Mouse (Mus musculus) liver (tissue): ENCODE results near the gene Tmem86a.
"Not testable (repeated sequence)": the region's sequence is repeated elsewhere in the genome, so short reads cannot be mapped to it uniquely, and the experiment has no call there.

ENCODE experiments used
- DNase-seq: peaks from one replicate; pipeline ENCODE4 v3.0.0-alpha.2; 2020; ENCODE audit warnings: mixed read lengths

The Tmem86a gene

DNA sequence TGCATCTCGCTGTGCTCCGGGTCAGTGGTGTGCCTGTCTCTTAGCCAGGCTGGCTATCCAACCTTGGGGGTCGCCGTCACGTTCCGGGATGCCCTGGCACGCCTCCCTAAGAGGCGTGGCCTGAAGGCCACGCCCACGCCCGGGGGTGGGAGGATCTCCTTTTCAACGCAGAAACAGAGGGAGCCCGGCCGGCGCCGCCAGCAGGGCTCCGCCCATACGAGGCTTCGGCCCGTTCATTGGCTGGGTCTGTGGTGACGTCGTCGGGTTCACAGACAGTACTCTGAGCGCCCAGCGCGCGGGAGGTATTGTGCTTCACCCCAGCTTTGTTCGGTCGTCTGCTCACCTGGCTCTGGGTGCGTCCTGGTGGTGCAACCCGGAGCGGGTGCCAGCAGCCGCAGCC is at the start of gene Tmem86a:
Gene Tmem86a, plus strand, starts transcription at position 236 of the 400 bp plus-strand sequence.
- peak; percentile 93 for DNase-seq

DNA sequence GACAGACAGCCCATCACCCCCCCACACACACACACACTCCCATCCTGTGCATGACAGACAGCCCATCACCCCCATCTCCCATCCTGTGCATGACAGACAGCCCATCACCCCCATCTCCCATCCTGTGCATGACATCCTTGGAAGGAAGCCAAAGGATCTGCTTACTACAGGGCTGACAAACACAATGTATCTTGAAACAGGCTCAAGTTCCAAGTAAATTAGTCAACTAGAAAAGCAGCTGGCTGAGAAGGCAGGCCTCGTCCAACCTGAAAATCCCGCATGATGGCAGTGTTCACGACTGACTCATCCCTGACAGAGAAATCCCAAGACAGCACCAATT is 49.8 kb upstream of the Tmem86a start:
- no peak for DNase-seq

DNA sequence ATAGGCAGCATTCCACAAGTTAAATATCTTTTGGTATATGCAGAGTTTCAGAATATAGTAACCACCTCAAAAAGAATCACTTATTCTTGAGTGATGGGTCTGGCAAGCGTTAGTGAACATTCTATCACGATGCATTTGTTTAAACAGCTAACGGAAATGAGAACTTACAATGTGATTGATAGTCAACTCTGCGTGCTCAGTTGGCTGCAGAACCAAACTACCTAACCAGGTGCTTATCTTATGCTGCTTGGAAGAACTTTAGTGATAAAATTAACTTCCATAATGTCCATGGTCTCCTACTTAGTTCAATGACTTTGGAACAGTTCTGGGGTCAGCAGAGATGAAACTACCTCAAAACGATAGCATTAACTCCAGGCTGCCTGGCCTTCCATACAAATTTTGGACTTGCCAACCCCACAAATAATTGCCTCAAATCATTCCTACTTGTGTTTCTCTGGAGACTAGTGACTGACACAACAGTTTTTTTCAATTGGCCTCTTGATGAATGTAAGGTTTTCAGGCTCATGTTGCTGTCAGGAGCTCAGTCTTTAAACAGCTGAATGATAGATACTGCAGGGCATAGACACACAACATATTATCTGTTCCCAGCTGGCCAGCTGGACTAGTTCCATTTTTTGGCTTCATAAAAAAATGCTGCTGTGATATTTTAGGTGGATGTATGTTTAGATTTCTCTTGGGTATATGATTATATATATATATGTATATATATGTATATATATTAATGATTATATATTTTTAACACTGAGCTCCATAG is 49.1 kb upstream of the Tmem86a start:
- DNase-seq, result no peak

DNA sequence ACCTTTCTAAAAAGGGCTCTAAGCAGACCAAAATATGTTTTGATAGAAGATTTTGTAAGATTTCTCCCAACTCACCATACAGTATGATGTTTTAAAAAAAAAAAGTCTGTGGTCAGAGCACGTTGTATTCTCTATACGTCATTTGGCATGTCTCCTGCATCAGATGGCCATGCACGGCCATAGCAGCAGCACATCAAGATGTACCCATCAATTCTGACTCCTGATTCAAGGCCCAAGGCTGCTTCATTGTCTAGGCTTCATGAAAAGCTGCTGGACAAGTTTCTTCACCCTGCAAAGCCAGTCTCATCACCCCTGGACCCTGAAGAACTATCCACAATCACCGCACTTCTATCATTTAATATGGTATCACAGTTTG is 48.5 kb upstream of the Tmem86a start:
- DNase-seq, result no peak

DNA sequence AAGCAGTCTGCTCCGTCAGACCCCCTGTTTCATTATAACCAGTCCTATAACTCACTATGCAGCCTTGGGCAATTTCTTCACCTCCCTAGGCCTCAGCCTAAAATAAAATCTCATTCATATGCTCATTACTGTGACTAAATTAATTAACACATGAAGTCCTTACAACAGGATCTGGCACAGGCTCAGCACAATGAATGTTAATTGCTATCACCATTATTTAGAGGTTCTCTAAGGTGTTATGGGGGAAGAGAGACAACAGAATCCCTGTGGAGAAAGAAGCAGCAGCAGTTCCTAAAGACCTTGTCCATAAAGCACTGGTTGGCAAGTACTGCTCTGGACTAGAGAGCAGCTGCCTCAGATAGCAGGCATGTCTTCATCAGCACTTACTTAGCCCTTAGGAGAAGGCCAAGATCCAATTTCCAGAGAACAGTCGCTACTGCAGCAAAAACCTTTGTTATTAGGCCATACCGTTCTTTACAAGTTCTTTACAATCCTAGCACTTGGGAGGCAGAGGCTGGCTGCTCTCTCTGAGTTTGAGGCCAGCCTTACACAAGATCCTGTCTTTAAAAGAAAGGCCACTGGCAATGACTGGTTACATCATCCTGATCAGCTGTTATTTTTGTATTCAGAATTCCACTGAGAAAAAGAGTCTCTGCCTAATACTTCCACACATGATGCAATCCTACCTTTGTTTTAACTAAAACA is 46.8 kb upstream of the Tmem86a start:
- DNase-seq, result no peak

DNA sequence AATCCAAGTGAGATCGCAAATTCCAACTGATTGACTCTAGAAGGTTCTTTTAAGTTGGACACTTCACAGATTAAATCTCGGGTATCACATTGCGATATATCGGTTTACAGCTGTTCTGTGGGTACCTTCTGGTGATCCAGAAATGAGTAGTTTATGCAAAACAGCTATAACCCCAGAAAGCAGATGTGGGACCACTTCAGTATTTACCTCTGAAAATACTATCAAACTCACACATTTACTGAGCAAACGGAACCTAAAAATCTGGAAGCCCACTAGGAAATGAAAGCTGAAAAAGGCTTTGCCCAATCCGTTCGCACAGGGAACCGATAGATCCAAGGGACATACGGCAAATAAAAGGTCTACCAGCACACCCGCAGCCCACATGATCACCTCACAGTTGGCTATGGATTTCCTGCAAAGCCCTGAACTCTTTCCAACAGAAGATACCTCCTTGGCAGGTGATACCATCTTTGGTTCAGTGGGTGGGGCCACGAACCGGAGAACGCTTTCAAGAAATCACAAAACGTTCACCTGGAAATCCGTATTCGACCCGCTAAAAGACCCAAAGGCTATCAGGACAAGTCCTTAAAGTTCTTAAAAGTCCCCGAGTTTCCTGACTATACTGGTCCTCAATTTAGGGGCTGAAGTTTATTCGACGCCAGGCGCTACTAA is 43.2 kb upstream of the Tmem86a start:
- peak; percentile 58 for DNase-seq

DNA sequence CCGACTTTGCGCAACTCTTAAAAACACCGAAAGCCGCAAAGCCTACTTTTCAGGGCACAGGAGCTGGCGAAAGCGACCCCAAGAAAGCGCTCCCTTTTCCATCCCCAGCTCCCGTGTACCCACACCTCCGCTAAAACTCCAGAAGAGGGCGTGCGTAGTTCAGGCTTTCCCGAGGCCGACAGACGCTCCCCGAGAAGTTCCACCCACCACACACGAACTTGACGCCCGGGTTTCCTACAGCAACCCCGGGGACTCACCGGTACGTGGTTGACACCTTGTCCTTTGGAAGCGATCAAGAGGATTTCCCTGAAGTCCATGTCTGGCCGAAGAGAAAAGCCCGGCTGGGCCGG is 42.6 kb upstream of the Tmem86a start:
- peak; percentile 81 for DNase-seq

DNA sequence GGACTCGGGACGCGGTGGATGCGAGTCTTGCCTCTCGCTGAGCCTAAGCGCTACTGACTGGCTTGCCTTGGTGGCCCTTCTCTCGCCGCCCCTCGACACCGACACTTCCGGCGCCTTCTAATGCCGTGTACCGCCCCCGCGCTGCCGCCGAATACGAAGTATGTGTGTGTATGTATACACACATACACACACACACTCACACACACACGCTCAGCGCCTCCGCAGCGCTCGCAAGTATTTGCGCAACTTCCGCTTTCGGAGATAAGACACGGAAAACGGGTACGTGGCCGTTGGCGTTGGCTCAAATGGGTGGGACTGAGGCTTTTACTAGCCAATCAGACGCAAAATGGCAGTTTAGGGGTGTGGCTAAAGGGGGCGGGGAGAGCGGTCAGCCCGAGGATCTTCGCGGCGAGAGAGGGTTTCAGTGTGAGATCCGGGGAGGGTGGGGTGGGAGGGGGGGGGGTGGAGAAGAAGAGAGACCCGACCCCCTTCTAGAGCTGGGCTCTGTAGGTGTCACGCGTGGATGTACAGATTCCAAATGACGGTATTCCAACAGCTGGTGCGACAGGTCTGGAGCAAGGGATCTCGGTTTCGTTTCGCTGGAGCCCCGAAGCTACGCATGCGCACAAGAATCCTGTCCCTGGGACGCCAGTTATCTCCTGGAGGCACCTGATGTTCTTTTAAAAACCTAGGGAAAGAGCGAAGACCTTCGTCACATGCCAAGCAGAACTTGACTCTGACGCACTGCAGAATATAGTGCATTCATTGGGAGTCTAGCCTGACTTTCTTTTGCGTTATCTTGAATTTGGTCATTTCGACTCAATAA is 42.0 kb upstream of the Tmem86a start, which contains the start of gene Spty2d1:
Gene Spty2d1, minus strand, starts transcription at position 244 of the 826 bp plus-strand sequence.
- DNase-seq, result peak; percentile 98

DNA sequence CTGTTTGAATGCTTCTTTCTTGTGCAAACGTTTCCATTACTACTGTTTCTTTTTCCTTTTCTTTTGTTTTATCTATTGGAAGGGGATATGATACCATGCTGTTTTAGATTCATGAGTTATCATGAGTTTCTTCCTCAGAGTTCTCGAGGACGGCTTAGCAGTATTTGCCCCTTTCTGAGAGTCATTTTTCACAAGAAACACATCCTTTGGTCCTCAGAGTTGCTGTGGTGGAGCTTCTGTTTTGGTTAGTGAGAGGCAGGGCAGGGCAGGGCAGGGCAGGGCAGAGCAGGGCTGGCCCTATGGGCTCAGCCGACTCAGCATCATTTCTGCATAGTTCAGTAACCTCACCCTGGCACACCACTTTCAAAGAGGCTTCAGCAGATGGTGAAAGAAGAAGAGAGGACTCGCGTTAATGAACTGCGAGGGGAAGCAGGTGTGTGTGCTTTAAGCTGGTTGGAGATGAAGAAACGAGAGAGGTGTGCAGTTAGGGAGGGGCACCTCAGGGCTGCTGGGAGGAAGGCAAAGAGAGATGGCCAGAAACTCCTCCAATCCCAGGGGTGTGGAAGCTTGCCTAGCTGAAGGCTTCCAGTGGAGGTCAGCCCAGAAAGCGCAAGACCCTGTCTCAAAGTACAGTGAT is 37.2 kb upstream of the Tmem86a start:
- peak; percentile 48 for DNase-seq

DNA sequence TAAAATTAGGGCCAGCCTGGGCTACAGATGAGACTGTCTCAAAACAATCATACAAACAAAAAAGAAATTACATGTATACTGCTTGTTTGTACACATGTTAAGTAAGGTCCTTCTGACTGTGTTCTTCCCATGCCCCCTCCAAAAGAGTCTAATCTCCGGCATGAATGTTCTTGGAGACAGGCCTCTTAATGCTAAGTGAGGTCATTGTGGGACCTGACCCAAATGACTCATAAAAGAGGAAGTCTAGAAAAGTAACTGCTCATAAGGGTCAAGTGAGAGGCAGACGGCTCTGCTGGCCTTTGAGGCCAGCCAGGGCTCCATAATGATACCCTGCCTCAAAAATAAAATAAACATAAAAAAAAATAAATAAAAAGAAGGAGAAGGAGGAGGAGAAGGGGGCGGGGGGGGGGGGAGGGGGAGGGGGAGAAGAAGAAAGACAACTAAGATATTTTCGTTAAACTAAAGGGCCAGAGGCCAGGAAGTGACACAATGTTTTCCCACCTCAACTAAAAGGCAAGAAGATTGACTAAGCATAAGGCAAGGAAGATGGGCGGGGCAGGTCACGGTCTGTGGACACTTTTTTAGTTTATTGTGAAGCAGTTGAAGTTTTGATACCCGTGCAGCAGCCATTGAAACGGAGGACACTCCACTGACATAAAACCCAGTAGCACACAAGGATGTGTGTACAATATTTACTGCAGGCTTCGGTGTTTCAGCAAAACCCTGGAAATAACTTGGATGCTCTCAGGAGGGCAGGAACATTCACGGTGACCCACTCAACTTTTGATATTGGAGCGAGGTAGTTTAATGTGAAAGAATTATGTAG is 35.6 kb upstream of the Tmem86a start:
- peak; percentile 57 for DNase-seq

DNA sequence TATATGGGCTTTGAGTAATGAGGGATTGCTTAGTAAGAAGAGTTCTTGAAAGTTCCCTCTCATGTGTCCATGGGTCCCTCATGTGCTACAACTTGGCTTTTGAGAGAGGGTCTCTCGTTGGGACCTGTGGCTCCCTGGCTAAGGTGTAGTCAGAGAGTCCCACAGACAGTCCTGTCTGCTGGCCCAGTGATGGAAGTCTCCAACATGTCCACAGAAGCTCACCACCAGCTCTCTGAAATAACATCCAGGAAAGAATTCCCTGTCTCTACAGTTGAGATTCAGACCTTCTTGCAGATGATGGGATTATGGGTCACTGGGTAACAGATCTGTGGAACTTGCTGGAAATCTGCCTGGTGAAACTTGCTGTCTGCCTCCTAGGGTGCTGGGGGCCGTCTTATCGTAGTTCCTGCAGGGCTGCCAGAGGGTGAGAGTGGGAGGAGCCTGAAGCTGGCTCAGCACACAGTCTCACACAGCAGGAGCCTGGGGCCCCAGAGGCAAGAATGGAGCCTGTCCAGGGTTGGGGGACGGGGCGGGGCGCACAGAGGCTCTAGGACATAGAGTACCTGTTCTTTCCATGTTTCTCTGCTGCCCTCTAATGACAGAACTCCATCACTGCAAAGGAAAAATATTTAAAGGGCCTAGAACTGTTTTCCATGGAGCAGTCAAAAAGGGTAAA is 34.9 kb upstream of the Tmem86a start:
- DNase-seq, result peak; percentile 96

DNA sequence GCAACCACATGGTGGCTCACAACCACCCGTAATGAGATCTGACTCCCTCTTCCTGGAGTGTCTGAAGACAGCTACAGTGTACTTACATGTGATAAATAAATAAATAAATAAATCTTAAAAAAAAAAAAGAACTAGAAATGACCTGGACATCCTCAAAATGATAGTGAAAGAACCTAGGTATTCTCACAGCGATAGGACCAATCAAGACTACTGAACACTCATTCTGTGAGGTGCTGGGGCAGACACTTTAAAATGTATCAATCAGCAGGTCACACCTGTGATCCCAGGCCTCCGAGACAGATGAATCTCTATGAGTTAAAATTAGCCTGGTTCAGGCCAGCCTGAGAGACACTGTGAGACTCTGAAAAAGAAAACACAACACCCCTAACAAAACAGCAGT is 33.8 kb upstream of the Tmem86a start:
- no peak for DNase-seq

DNA sequence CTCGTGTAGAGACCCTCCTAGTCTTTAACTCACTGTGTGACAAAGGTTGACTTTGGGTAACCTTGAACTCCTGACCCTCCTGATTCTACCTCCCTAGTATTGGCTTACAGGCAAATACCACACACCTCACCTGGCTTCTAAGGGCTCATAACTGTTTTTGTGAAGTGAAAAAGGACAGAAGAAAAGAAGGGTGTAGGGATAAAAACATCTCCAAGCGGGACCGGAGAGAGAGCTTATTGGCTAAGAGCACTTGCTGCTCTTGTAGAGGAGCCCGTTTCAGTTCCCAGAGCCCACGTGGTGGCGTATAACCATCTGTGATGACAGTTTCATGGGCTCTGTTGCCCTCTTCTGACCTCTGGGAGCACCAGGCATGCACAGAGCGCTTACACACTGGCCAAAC is 33.3 kb upstream of the Tmem86a start:
- DNase-seq, result no peak

DNA sequence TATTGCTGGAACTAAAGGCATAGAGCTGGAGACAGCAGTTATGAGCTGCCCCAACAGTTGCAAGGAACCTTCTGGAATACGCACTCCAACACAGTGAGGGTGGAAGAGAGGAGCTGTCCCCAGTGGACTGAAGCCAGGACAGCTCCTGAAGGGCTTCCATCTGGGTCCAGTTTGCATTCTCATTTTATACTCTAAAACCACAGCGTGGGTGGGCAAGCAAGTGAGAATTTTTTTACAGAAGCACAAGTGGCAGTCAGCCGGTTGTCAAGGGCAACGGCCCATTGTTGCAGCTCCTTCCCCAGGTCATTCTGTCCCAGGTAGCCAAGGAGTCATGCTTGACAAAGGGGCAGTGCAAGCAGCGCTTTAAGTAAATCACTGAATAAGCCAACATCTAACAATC is 30.8 kb upstream of the Tmem86a start:
- DNase-seq, result no peak

DNA sequence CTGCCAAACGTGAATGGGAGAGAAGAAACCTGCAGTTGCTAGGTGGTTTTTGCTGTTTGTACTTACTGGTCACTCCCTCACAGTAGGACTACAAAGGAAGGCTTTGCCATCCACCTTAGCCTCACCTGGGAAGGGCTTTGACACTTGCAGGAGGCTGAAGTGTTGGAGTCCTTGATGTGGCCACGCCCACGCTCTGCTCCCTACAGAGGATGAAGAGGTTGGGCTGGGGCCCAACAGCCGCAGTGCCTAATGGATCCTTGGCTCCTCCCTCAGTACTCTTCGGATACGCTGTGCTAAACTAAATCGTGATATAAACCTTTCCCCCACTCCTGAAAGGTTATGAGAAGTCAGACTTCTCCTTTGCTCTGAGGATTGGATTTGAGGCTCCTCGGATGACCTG is 29.4 kb upstream of the Tmem86a start:
- DNase-seq, result no peak

DNA sequence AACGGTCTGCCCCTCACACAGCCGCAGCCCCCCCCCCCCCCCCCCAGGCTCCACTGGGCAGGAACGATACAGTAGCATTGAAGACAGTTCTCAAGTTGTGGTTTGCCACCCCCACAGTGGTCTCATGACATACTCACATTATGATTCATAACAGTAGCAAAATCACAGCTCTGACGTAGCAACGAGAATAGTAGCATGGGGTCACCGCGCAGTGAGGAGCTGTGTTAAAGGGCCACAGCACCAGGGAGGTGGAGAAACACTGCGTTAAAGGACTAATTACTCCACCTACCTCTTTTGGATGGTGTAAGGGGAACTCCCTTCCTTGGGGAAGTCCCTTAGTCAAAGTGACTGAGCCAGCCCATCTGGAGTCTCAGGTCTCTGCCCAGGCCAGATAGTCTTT is 27.9 kb upstream of the Tmem86a start:
- no peak for DNase-seq

DNA sequence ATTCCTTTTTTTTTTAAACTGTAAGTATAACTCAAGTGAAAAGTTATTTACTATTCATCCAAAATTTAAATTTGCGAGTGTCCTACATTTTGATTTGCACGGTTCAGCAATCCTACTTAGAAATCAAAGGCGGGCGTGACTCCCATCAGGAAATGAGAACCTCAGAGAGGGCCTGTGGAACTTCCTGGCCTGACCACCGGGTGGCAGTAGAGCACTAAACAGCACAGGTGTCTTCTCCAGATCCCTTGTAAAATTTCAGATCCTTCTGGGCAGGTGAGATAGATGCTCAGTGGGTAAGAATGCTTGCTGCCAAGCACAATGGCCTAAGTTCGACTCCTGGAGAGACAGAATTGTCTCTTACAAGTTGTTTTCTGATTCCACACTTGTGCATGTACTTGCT is 26.9 kb upstream of the Tmem86a start:
- DNase-seq, result peak; percentile 83

DNA sequence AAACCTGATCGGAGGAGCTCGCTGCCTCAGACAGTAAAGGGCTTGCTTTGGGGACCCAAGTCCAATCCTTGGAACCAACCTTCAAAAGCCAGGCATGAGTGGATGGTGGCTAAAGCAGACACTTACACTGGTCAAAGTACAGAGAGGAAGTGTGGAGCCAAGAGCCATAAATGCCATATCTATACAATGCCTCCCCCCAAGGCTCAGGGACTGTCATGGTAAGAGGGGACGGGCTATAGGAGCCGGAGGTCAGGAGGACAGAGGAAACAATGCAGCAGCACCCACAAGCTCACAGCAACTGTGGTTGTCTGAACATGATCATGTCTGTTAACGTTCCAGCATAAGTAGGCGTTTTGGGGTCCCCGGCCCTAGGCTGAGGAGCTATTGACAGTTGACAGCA is 25.9 kb upstream of the Tmem86a start:
- no peak for DNase-seq

DNA sequence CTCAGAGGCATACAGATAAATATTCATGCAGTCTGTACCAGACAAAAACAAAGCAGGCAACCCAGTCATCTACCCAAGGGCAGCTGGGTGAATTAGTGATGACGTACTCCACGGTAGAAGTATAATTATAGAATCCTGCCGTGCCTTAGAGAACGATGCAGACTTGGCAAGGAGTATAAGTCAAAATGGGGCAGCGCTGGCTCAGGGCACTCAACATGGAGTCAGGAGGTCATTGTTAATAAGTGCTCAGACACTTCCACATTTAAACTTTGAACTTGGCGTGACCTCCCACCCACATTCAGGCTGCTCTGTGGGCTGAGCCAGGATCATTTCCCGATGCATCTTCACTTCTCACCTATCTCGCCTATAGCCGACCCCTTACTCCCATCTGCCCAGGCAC is 25.0 kb upstream of the Tmem86a start:
- DNase-seq, result no peak

DNA sequence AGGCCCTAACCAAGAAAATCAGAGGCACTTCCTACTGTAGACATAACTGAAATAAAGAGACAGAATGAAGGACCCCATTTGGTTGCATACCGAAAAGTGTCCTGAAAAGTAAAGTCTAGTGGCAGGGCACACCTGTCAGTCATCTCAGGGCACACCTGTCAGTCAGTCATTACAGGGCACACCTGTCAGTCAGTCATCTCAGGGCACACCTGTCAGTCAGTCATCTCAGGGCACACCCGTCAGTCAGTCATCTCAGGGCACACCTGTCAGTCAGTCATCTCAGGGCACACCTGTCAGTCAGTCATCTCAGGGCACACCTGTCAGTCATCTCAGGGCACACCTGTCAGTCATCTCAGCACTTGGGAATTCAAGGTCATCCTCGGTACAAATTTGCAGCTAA is 23.5 kb upstream of the Tmem86a start:
- not testable (repeated sequence) for DNase-seq

DNA sequence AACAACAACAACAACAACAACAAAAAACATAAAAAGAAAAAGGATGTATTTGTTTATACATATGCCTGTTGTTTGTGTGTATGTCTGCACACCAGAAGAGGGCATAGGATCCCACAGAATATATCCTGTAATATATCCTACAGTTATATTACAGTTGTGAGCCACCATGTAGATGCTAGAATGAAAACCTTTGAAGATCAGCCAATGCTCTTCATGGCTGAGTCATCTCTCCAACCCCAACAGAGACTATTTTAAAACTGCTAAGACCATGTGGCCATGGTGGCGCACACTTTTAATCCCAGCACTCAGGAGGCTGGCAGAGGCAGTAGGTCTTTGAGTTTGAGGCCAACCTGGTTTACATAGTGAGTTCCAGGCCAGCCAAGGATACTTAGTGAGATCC is 22.9 kb upstream of the Tmem86a start:
- no peak for DNase-seq
